Mouse (Mus musculus) MEL (cell line): ENCODE results near the gene Apbb2.

ENCODE experiments used
- BHLHE40 ChIP-seq: IDR thresholded peaks from 2 replicates; pipeline ENCODE4 v1.6.1; 2012; ENCODE audit warnings: low read depth, mild to moderate bottlenecking, inconsistent platforms, low read length, improper control_type of control experiment, borderline replicate concordance
- CTCF ChIP-seq, 3 experiments: IDR thresholded peaks in 2 of 3; conservative IDR thresholded peaks in 1 of 3; 2 replicates each; pipeline ENCODE4 v1.5.1; 2011 to 2012; ENCODE audit warnings: low read length in 3 of 3, low read depth in 2 of 3, mild to moderate bottlenecking in 2 of 3, improper control_type of control experiment in 1 of 3, inconsistent platforms in 1 of 3, mixed read lengths in 1 of 3, moderate library complexity in 1 of 3; ENCODE audit not compliant: control insufficient read depth in 1 of 3, insufficient read depth in 1 of 3, poor library complexity in 1 of 3, severe bottlenecking in 1 of 3
- ELF1 ChIP-seq: IDR thresholded peaks from 2 replicates; pipeline ENCODE4 v1.6.1; 2014; ENCODE audit warnings: low read depth, mild to moderate bottlenecking, inconsistent platforms, low read length, improper control_type of control experiment, moderate library complexity
- EP300 ChIP-seq, 2 experiments: IDR thresholded peaks; 2 replicates each; pipeline ENCODE4 v1.6.1; 2011; ENCODE audit warnings: improper control_type of control experiment in 2 of 2, low read length in 2 of 2, low read depth in 1 of 2, mild to moderate bottlenecking in 1 of 2
- HCFC1 ChIP-seq: IDR thresholded peaks from 2 replicates; pipeline ENCODE4 v1.6.1; 2012; ENCODE audit warnings: low read depth, mild to moderate bottlenecking, inconsistent platforms, low read length, improper control_type of control experiment, moderate library complexity
- MAZ ChIP-seq: IDR thresholded peaks from 2 replicates; pipeline ENCODE4 v1.6.1; 2012; ENCODE audit warnings: low read depth, mild to moderate bottlenecking, inconsistent platforms, low read length, improper control_type of control experiment
- MXI1 ChIP-seq: IDR thresholded peaks from 2 replicates; pipeline ENCODE4 v1.6.1; 2011; ENCODE audit warnings: mild to moderate bottlenecking, low read depth, low read length, improper control_type of control experiment
- NRF1 ChIP-seq: IDR thresholded peaks from 2 replicates; pipeline ENCODE4 v1.6.1; 2014; ENCODE audit warnings: low read depth, mild to moderate bottlenecking, inconsistent platforms, low read length, improper control_type of control experiment, moderate library complexity; ENCODE audit not compliant: poor library complexity, insufficient read depth, severe bottlenecking
- POLR2A ChIP-seq, 2 experiments: IDR thresholded peaks; 2 replicates each; pipeline ENCODE4 v1.6.1; 2011 to 2012; ENCODE audit warnings: low read length in 2 of 2, mild to moderate bottlenecking in 2 of 2, control low read depth in 1 of 2, improper control_type of control experiment in 1 of 2, low read depth in 1 of 2, moderate library complexity in 1 of 2; ENCODE audit not compliant: control insufficient read depth in 1 of 2, insufficient read depth in 1 of 2, poor library complexity in 1 of 2
- TBP ChIP-seq: IDR thresholded peaks from 2 replicates; pipeline ENCODE4 v1.8.0; 2011; ENCODE audit warnings: low read depth, low read length, improper control_type of control experiment
- TCF12 ChIP-seq: IDR thresholded peaks from 2 replicates; pipeline ENCODE4 v1.6.1; 2014; ENCODE audit warnings: low read depth, mild to moderate bottlenecking, inconsistent platforms, low read length, improper control_type of control experiment, moderate library complexity
- UBTF ChIP-seq: IDR thresholded peaks from 2 replicates; pipeline ENCODE4 v1.6.1; 2012; ENCODE audit warnings: low read depth, mild to moderate bottlenecking, inconsistent platforms, low read length, improper control_type of control experiment, moderate library complexity, borderline replicate concordance; ENCODE audit not compliant: insufficient read depth
- USF1 ChIP-seq: IDR thresholded peaks from 2 replicates; pipeline ENCODE4 v1.6.1; 2014; ENCODE audit warnings: low read depth, mild to moderate bottlenecking, inconsistent platforms, low read length, improper control_type of control experiment, moderate library complexity

DNA sequence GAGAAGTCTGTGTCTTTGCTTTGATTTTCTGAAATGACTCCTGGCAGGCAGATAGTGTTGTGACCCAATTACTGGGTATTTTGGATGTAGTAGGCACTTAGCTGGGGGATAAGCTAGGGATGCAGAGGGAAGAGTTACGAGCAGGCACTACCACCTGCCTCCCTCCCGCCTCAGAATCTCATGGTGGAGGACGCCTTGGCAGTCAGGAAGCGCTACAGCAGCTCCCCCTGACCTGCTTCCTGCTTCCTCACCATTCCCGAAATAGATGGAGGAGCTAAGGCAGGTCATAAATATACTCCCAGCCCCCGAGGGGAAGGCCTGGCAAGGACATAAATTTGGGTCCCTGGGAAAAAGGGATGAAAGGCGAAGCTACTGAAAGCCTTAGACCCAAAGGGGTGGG is 9.3 kb downstream of the Apbb2 start:
- TF ChIP-seq CTCF (IDR thresholded peaks at IDR 0.05 in 2 of 3, conservative IDR thresholded peaks at IDR 0.05 in 1 of 3; ENCODE audit: control insufficient read depth in 1 of 3, insufficient read depth in 1 of 3, low read depth in 2 of 3, low read length in 3 of 3, poor library complexity in 1 of 3, severe bottlenecking in 1 of 3) (no peak), NRF1 (no peak), POLR2A (IDR thresholded peaks at IDR 0.05; ENCODE audit: control insufficient read depth in 1 of 2, insufficient read depth in 1 of 2, low read depth in 1 of 2, low read length in 2 of 2, poor library complexity in 1 of 2) (no peak), HCFC1 (no peak), MXI1 (no peak), BHLHE40 (no peak), UBTF (no peak), MAZ (no peak), USF1 (no peak), ELF1 (no peak), EP300 (IDR thresholded peaks at IDR 0.05; ENCODE audit: low read depth in 1 of 2, low read length in 2 of 2) (no peak), TCF12 (no peak), TBP (no peak)
